Mouse (Mus musculus): ENCODE data around the gene Cdc5l. TPM values are rescaled to one million over a fixed set of nuclear protein-coding genes. Genes with fewer than 3 reads are reported as not detected.

Gene Cdc5l
- total RNA-seq, 1 experiment, result 125 TPM

DNA sequence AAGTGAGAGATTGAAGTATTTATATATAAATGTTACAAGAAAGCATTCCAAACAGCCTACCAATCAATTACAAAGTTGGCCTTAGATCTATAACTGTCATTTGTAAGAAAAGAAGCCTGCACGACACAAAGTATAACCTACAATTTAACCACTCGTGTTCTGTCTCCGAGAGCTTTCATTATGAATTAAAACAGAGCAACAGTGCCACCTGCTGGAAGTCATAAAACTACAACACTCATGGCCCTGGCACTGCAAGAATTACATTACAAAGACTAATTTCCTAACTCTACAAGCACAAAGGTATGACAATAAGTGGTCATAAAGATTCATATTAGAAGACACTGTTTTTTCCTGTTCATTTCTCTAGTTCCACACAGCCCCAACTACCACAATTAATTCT, 30.3 kb downstream of the Cdc5l start:
- TF ChIP-seq HCFC1 (IDR thresholded peaks at IDR 0.05; ENCODE audit: borderline replicate concordance, insufficient read depth, low read length) (no peak), CHD2 (IDR thresholded peaks at IDR 0.05; ENCODE audit: low read depth, low read length) (no peak), ZNF384 (IDR thresholded peaks at IDR 0.05; ENCODE audit: low read depth, low read length) (no peak), MAFK (IDR thresholded peaks at IDR 0.05; ENCODE audit: insufficient read depth, low read depth, low read length) (no peak), ZC3H11A (IDR thresholded peaks at IDR 0.05; ENCODE audit: borderline replicate concordance, low read depth, low read length) (no peak)
- DNase-seq (ENCODE audit: low read depth, low spot score), result peak; percentile 54
- H3K4me3 ChIP-seq (ENCODE audit: insufficient read depth in 1 of 2, low read depth in 1 of 2, low read length in 2 of 2, poor library complexity in 1 of 2, severe bottlenecking in 1 of 2), result no peak overlapping the region
- in situ Hi-C loops (cut with MboI; ENCODE audit: low sequenced_read_pairs in 2 of 2, unreplicated experiment in 2 of 2), result loop anchor here in 1 of 2 experiments (25.0 kb wide), 1 partner anchor 809 kb away; the partner anchor contains the start of genes Polh and Xpo5
- H3K36me3 ChIP-seq (ENCODE audit: control insufficient read depth, insufficient read depth, low read length, poor library complexity, severe bottlenecking), result peaks cover 20% of the 10 kb centered on the region
- H3K4me1 ChIP-seq (ENCODE audit: control insufficient read depth in 2 of 2, insufficient read depth in 2 of 2, low read length in 2 of 2, poor library complexity in 1 of 2), result no peaks in the 10 kb centered on the region; a peak in 1 of 4 replicates
- H3K9ac ChIP-seq (ENCODE audit: insufficient read depth, low read depth, low read length, poor library complexity, severe bottlenecking), result no peak overlapping the region
- H3K9me3 ChIP-seq (ENCODE audit: control insufficient read depth, insufficient read depth, low read depth, low read length), result no peaks in the 10 kb centered on the region
- H3K27ac ChIP-seq (ENCODE audit: insufficient read depth, low read depth, low read length, poor library complexity, severe bottlenecking), result no peak overlapping the region

GRCm38 (mm10) chr17:45402601-45403000, 30.9 kb downstream of the Cdc5l start:
- peaks cover 0 to 2% of the 10 kb centered on the region in 2 experiments; a peak in 1 of 4 replicates for H3K4me1 ChIP-seq (ENCODE audit: control insufficient read depth in 2 of 2, insufficient read depth in 2 of 2, low read length in 2 of 2, poor library complexity in 1 of 2)
- no peak for DNase-seq (ENCODE audit: low read depth, low spot score)
- no peak for TF ChIP-seq CHD2 (IDR thresholded peaks at IDR 0.05; ENCODE audit: low read depth, low read length)
- TF ChIP-seq HCFC1 (IDR thresholded peaks at IDR 0.05; ENCODE audit: borderline replicate concordance, insufficient read depth, low read length), result no peak
- TF ChIP-seq ZNF384 (IDR thresholded peaks at IDR 0.05; ENCODE audit: low read depth, low read length), result no peak
- TF ChIP-seq ZC3H11A (IDR thresholded peaks at IDR 0.05; ENCODE audit: borderline replicate concordance, low read depth, low read length), result no peak
- no peak for TF ChIP-seq MAFK (IDR thresholded peaks at IDR 0.05; ENCODE audit: insufficient read depth, low read depth, low read length)
- H3K27ac ChIP-seq (ENCODE audit: insufficient read depth, low read depth, low read length, poor library complexity, severe bottlenecking), result no peak overlapping the region
- no peak overlapping the region for H3K4me3 ChIP-seq (ENCODE audit: insufficient read depth in 1 of 2, low read depth in 1 of 2, low read length in 2 of 2, poor library complexity in 1 of 2, severe bottlenecking in 1 of 2)
- no peak overlapping the region for H3K9ac ChIP-seq (ENCODE audit: insufficient read depth, low read depth, low read length, poor library complexity, severe bottlenecking)
- in situ Hi-C loops (cut with MboI; ENCODE audit: low sequenced_read_pairs in 2 of 2, unreplicated experiment in 2 of 2), result loop anchor here in 1 of 2 experiments (25.0 kb wide), 1 partner anchor 810 kb away; the partner anchor contains the start of genes Polh and Xpo5
- no peaks in the 10 kb centered on the region for H3K9me3 ChIP-seq (ENCODE audit: control insufficient read depth, insufficient read depth, low read depth, low read length)
- peaks cover 22% of the 10 kb centered on the region for H3K36me3 ChIP-seq (ENCODE audit: control insufficient read depth, insufficient read depth, low read length, poor library complexity, severe bottlenecking)

DNA sequence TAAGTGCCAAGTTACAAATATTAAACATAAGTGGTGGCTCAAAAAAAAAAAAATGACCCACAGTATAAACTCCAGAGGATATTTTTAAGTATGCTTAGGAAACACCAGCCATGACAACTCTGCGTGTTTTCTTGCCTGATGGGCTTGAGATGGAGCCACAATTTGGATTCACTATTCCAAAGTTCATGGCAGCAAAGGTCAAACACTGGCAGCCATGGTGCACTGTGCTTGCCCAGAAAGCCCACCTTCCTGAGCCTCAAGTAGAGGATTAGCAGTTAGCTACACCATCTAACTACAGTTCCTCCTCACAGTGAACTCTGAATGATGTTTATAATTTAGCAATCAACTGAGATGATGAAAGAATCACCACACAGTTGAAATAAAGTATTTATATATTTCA, 31.4 kb downstream of the Cdc5l start:
- H3K27ac ChIP-seq (ENCODE audit: insufficient read depth, low read depth, low read length, poor library complexity, severe bottlenecking), result no peak overlapping the region
- H3K4me3 ChIP-seq (ENCODE audit: insufficient read depth in 1 of 2, low read depth in 1 of 2, low read length in 2 of 2, poor library complexity in 1 of 2, severe bottlenecking in 1 of 2), result no peak overlapping the region
- no peaks in the 10 kb centered on the region for H3K9me3 ChIP-seq (ENCODE audit: control insufficient read depth, insufficient read depth, low read depth, low read length)
- DNase-seq (ENCODE audit: low read depth, low spot score), result no peak
- peaks cover 21% of the 10 kb centered on the region for H3K36me3 ChIP-seq (ENCODE audit: control insufficient read depth, insufficient read depth, low read length, poor library complexity, severe bottlenecking)
- H3K4me1 ChIP-seq (ENCODE audit: control insufficient read depth in 2 of 2, insufficient read depth in 2 of 2, low read length in 2 of 2, poor library complexity in 1 of 2), result peaks cover 0 to 2% of the 10 kb centered on the region in 2 experiments; a peak in 1 of 4 replicates
- in situ Hi-C loops (cut with MboI; ENCODE audit: low sequenced_read_pairs in 2 of 2, unreplicated experiment in 2 of 2), result loop anchor here in 1 of 2 experiments (25.0 kb wide), 1 partner anchor 810 kb away; the partner anchor contains the start of genes Polh and Xpo5
- TF ChIP-seq ZNF384 (IDR thresholded peaks at IDR 0.05; ENCODE audit: low read depth, low read length), result no peak
- no peak for TF ChIP-seq ZC3H11A (IDR thresholded peaks at IDR 0.05; ENCODE audit: borderline replicate concordance, low read depth, low read length)
- TF ChIP-seq HCFC1 (IDR thresholded peaks at IDR 0.05; ENCODE audit: borderline replicate concordance, insufficient read depth, low read length), result no peak
- no peak for TF ChIP-seq CHD2 (IDR thresholded peaks at IDR 0.05; ENCODE audit: low read depth, low read length)
- TF ChIP-seq MAFK (IDR thresholded peaks at IDR 0.05; ENCODE audit: insufficient read depth, low read depth, low read length), result no peak
- no peak overlapping the region for H3K9ac ChIP-seq (ENCODE audit: insufficient read depth, low read depth, low read length, poor library complexity, severe bottlenecking)

- Histone ChIP-seq H3K4me1 (ENCODE audit: control insufficient read depth in 2 of 2, insufficient read depth in 2 of 2, low read length in 2 of 2, poor library complexity in 1 of 2) (peaks cover 0 to 2% of the 10 kb centered on the region in 2 experiments; a peak in 1 of 4 replicates), H3K9me3 (ENCODE audit: control insufficient read depth, insufficient read depth, low read depth, low read length) (no peaks in the 10 kb centered on the region), H3K36me3 (ENCODE audit: control insufficient read depth, insufficient read depth, low read length, poor library complexity, severe bottlenecking) (peaks cover 21% of the 10 kb centered on the region), H3K4me3 (ENCODE audit: insufficient read depth in 1 of 2, low read depth in 1 of 2, low read length in 2 of 2, poor library complexity in 1 of 2, severe bottlenecking in 1 of 2) (no peak overlapping the region), H3K27ac (ENCODE audit: insufficient read depth, low read depth, low read length, poor library complexity, severe bottlenecking) (no peak overlapping the region), H3K9ac (ENCODE audit: insufficient read depth, low read depth, low read length, poor library complexity, severe bottlenecking) (no peak overlapping the region)
- no peak for DNase-seq (ENCODE audit: low read depth, low spot score)
- in situ Hi-C loops (cut with MboI; ENCODE audit: low sequenced_read_pairs in 2 of 2, unreplicated experiment in 2 of 2), result loop anchor here in 1 of 2 experiments (25.0 kb wide), 1 partner anchor 811 kb away; the partner anchor contains the start of genes Polh and Xpo5
- TF ChIP-seq CHD2 (IDR thresholded peaks at IDR 0.05; ENCODE audit: low read depth, low read length) (no peak), HCFC1 (IDR thresholded peaks at IDR 0.05; ENCODE audit: borderline replicate concordance, insufficient read depth, low read length) (no peak), ZC3H11A (IDR thresholded peaks at IDR 0.05; ENCODE audit: borderline replicate concordance, low read depth, low read length) (no peak), MAFK (IDR thresholded peaks at IDR 0.05; ENCODE audit: insufficient read depth, low read depth, low read length) (no peak)
These were observed 32.2 kb downstream of the Cdc5l start for GRCm38 (mm10) chr17:45401126-45401905.
